Mouse (Mus musculus) embryonic facial prominence, embryonic 13.5 days (tissue): ENCODE data around the gene Wfdc21. TPM values are rescaled to one million over a fixed set of nuclear protein-coding genes. Genes with fewer than 3 reads are reported as not detected.

ENCODE experiments used
- ATAC-seq: fragments of 200-750 bp; cut with Nextera tagmentation; 2 replicates; pipeline ENCODE4 v1.8.0; 2017; ENCODE audit warnings: low read depth; ENCODE audit not compliant: insufficient number of reproducible peaks, insufficient read depth, low FRiP score, low TSS enrichment
- H3K27ac ChIP-seq: fragments of 300-500 bp; sonication (generic); 2 replicates; pipeline ENCODE4 v1.5.1; 2015; ENCODE audit warnings: moderate library complexity, mild to moderate bottlenecking, inconsistent platforms
- H3K27me3 ChIP-seq: fragments of 300-500 bp; sonication (generic); 2 replicates; pipeline ENCODE4 v1.6.1; 2015; ENCODE audit warnings: mild to moderate bottlenecking, inconsistent platforms
- H3K36me3 ChIP-seq: fragments of 300-500 bp; sonication (generic); 2 replicates; pipeline ENCODE4 v1.6.1; 2015; ENCODE audit warnings: mild to moderate bottlenecking, inconsistent platforms
- H3K4me1 ChIP-seq: fragments of 300-500 bp; sonication (generic); 2 replicates; pipeline ENCODE4 v1.6.1; 2015; ENCODE audit warnings: inconsistent platforms
- H3K4me2 ChIP-seq: fragments of 300-500 bp; sonication (generic); 2 replicates; pipeline ENCODE4 v1.6.1; 2015; ENCODE audit warnings: moderate library complexity, mild to moderate bottlenecking, inconsistent platforms
- H3K4me3 ChIP-seq: fragments of 300-500 bp; sonication (generic); 2 replicates; pipeline ENCODE4 v1.5.1; 2015; ENCODE audit warnings: mild to moderate bottlenecking, inconsistent platforms
- H3K9ac ChIP-seq: fragments of 300-500 bp; sonication (generic); 2 replicates; pipeline ENCODE4 v1.6.1; 2015; ENCODE audit warnings: mild to moderate bottlenecking, inconsistent platforms
- H3K9me3 ChIP-seq: fragments of 300-500 bp; sonication (generic); 2 replicates; pipeline ENCODE4 v1.6.1; 2016; ENCODE audit warnings: inconsistent platforms
- WGBS: fragments of 180-500 bp; shearing (Covaris S2); methylation state at CpG from one replicate; pipeline ENCODE4 v1.1.7; 2015; ENCODE audit warnings: mixed read lengths; 5-methylcytosine and 5-hydroxymethylcytosine counted together
- polyA plus RNA-seq: library from polyadenylated mRNA; unstranded; fragments of >200 nt; fragmentation: Nextera tagmentation; extraction: Ambion mirVana; gene quantifications from 2 replicates; pipeline ENCODE4 v1.2.1, GENCODE M21; 2015

Gene Wfdc21
- polyA plus RNA-seq = not detected in 2 replicates

GRCm38 (mm10) chr11:83746681-83747080, at the start of gene Wfdc21:
Gene Wfdc21, plus strand, starts transcription at chr11:83746940.
- Histone ChIP-seq H3K36me3 (no peaks in the 10 kb centered on the region), H3K4me1 (no peaks in the 10 kb centered on the region), H3K9me3 (no peaks in the 10 kb centered on the region), H3K4me2 (no peak within 1 kb of the TSS), H3K27ac (no peak within 1 kb of the TSS), H3K4me3 (no peak within 1 kb of the TSS), H3K27me3 (peaks cover 48% of the 10 kb centered on the region), H3K9ac (no peak within 1 kb of the TSS)
- WGBS = 78% methylated on average over 5 of the region's 5 CpGs
- no peak for ATAC-seq

GRCm38 (mm10) chr11:83703705-83704104, 43.0 kb upstream of the Wfdc21 start, which contains the start of gene Wfdc17:
Gene Wfdc17, plus strand, starts transcription at chr11:83703991.
- no peak within 1 kb of the TSS for H3K9ac ChIP-seq
- H3K27ac ChIP-seq = no peak within 1 kb of the TSS
- no peaks in the 10 kb centered on the region for H3K36me3 ChIP-seq
- WGBS = 59% methylated on average over 1 of the region's 1 CpGs
- no peaks in the 10 kb centered on the region for H3K9me3 ChIP-seq
- no peaks in the 10 kb centered on the region for H3K27me3 ChIP-seq
- H3K4me2 ChIP-seq = no peak within 1 kb of the TSS
- no peak for ATAC-seq
- no peak within 1 kb of the TSS for H3K4me3 ChIP-seq
- H3K4me1 ChIP-seq = no peaks in the 10 kb centered on the region

DNA sequence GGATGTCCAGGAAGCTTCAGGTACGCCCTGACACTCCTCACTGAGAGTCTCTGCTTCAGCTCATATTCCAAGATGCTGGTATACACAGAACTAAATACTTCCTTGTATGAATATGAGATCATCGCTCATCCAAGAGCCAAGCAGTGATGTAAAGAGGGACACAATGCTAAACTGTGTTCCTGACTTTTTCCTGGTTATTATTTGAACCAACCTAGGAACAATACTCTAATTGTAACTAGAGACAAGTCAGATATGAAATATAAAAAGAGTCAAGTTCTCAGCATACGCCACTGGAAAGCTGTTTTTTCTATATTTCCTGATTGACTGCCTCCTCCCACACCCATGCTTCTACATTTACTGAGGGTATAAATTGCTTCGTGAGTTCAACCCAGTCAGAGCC, 38.0 kb upstream of the Wfdc21 start, which contains the start of gene Wfdc18:
Wfdc18 (plus strand) TSS at position 301 of the 400 bp plus-strand sequence.
- no peak for ATAC-seq
- H3K9ac ChIP-seq = no peak within 1 kb of the TSS
- WGBS = 68% methylated on average over 4 of the region's 4 CpGs

GRCm38 (mm10) chr11:83709683-83710082, 37.1 kb upstream of the Wfdc21 start:
- Histone ChIP-seq H3K4me1 (no peaks in the 10 kb centered on the region), H3K4me3 (no peak overlapping the region), H3K27ac (no peak overlapping the region), H3K36me3 (no peaks in the 10 kb centered on the region), H3K4me2 (no peak overlapping the region), H3K27me3 (no peaks in the 10 kb centered on the region), H3K9ac (no peak overlapping the region), H3K9me3 (no peaks in the 10 kb centered on the region)
- WGBS = 89% methylated on average over 5 of the region's 5 CpGs
- no peak for ATAC-seq

More for the DNA sequence above, 38.0 kb upstream of the Wfdc21 start, which contains the start of gene Wfdc18:
- Histone ChIP-seq H3K27ac (no peak within 1 kb of the TSS), H3K4me1 (no peaks in the 10 kb centered on the region), H3K27me3 (no peaks in the 10 kb centered on the region), H3K4me3 (no peak within 1 kb of the TSS), H3K4me2 (no peak within 1 kb of the TSS), H3K36me3 (no peaks in the 10 kb centered on the region), H3K9me3 (no peaks in the 10 kb centered on the region)

GRCm38 (mm10) chr11:83712671-83713070, 34.1 kb upstream of the Wfdc21 start:
- Histone ChIP-seq H3K9me3 (no peaks in the 10 kb centered on the region), H3K27ac (no peak overlapping the region), H3K4me2 (no peak overlapping the region), H3K27me3 (no peaks in the 10 kb centered on the region), H3K9ac (no peak overlapping the region), H3K4me1 (no peaks in the 10 kb centered on the region), H3K36me3 (no peaks in the 10 kb centered on the region), H3K4me3 (no peak overlapping the region)
- ATAC-seq = no peak
- 83% methylated on average over 1 of the region's 1 CpGs for WGBS

- Histone ChIP-seq H3K27ac (no peak overlapping the region), H3K4me1 (no peaks in the 10 kb centered on the region), H3K4me2 (no peak overlapping the region), H3K27me3 (no peaks in the 10 kb centered on the region), H3K9ac (no peak overlapping the region), H3K36me3 (no peaks in the 10 kb centered on the region), H3K9me3 (no peaks in the 10 kb centered on the region), H3K4me3 (no peak overlapping the region)
- WGBS = 75% methylated on average over 2 of the region's 2 CpGs
- ATAC-seq = no peak
Observed at GRCm38 (mm10) chr11:83713925-83714324, 32.8 kb upstream of the Wfdc21 start.

- ATAC-seq = no peak
- H3K4me1 ChIP-seq = no peaks in the 10 kb centered on the region
- 86% methylated on average over 6 of the region's 6 CpGs for WGBS
- H3K4me3 ChIP-seq = no peak overlapping the region
- no peaks in the 10 kb centered on the region for H3K36me3 ChIP-seq
- no peaks in the 10 kb centered on the region for H3K9me3 ChIP-seq
- 0 out of 2 replicates have a peak, but pooled peaks cover 2% of the 10 kb centered on the region for H3K27me3 ChIP-seq
- H3K9ac ChIP-seq = no peak overlapping the region
- H3K27ac ChIP-seq = no peak overlapping the region
- H3K4me2 ChIP-seq = no peak overlapping the region
Observed at GRCm38 (mm10) chr11:83717042-83717665, 29.6 kb upstream of the Wfdc21 start.

DNA sequence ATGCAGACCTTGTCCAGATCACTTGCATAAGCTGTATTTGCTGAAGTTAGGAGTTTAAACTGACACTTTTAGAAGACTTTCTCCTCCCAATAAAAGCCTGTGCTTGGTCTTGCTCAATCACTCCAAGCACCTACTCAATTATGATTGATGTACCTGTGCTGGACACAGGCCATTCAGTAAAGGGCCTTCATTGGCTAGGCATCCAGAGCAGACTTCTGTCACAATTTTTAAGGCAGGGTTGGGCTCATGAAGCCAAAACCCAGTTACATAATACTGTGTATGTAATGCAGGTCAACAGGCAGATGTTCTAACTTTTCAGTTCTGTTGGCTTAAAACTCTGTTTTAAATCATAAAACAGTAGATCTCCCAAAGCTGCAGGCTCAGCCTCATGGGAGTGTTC, 26.0 kb upstream of the Wfdc21 start:
- Histone ChIP-seq H3K4me1 (no peaks in the 10 kb centered on the region), H3K4me3 (no peak overlapping the region), H3K36me3 (no peaks in the 10 kb centered on the region), H3K27me3 (0 out of 2 replicates have a peak, but pooled peaks cover 3% of the 10 kb centered on the region), H3K9ac (no peak overlapping the region), H3K27ac (no peak overlapping the region), H3K4me2 (no peak overlapping the region), H3K9me3 (no peaks in the 10 kb centered on the region)
- no peak for ATAC-seq

- Histone ChIP-seq H3K27me3 (no peaks in the 10 kb centered on the region), H3K36me3 (no peaks in the 10 kb centered on the region), H3K4me1 (no peaks in the 10 kb centered on the region), H3K9me3 (peaks cover 4% of the 10 kb centered on the region; the same call in 1 of the 2 replicates), H3K9ac (no peak overlapping the region), H3K4me2 (no peak overlapping the region), H3K4me3 (no peak overlapping the region), H3K27ac (no peak overlapping the region)
- no peak for ATAC-seq
- WGBS = 61% methylated on average over 3 of the region's 3 CpGs
Observed at GRCm38 (mm10) chr11:83728757-83729432, 17.8 kb upstream of the Wfdc21 start.

GRCm38 (mm10) chr11:83731116-83731515, 15.6 kb upstream of the Wfdc21 start:
- no peaks in the 10 kb centered on the region for H3K4me1 ChIP-seq
- no peak overlapping the region for H3K27ac ChIP-seq
- no peak for ATAC-seq
- no peaks in the 10 kb centered on the region for H3K27me3 ChIP-seq
- no peaks in the 10 kb centered on the region for H3K36me3 ChIP-seq
- H3K4me3 ChIP-seq = no peak overlapping the region
- no peak overlapping the region for H3K9ac ChIP-seq
- WGBS = 79% methylated on average over 1 of the region's 1 CpGs
- peaks cover 5% of the 10 kb centered on the region; the same call in 1 of the 2 replicates for H3K9me3 ChIP-seq
- no peak overlapping the region for H3K4me2 ChIP-seq

DNA sequence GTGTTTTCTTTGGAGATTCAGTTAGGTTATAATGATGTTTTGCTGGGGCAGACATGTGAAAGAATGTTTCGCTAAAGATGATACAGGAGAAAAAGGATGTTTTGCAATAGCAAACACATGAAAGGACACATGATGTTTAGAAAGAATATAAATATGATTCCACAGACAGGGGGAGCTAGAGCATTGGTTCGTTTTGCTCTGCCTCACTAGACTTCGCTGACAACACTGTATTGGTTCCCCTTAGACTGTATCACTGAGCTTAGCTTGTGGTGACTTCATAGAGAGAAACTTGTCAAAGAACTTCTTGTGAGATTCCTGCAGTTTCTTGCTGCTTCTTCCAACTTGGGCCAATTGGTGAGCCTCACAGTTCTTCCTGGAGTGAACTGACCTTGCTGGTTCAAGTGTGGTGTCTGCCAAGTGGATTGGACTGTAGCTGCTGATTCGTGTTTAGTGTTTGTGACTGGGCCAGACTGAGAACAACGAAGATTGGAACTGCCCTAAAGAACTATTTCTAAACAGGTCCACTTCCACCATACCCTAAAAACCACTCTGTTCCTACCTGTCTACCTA, 13.6 kb upstream of the Wfdc21 start:
- Histone ChIP-seq H3K27me3 (no peaks in the 10 kb centered on the region), H3K9ac (no peak overlapping the region), H3K4me2 (no peak overlapping the region), H3K4me3 (no peak overlapping the region), H3K4me1 (no peaks in the 10 kb centered on the region), H3K36me3 (no peaks in the 10 kb centered on the region), H3K9me3 (peaks cover 5% of the 10 kb centered on the region; the same call in 1 of the 2 replicates), H3K27ac (no peak overlapping the region)
- 73% methylated on average over 5 of the region's 5 CpGs for WGBS
- ATAC-seq = no peak

GRCm38 (mm10) chr11:83734215-83734614, 12.5 kb upstream of the Wfdc21 start:
- peaks cover 5% of the 10 kb centered on the region; the same call in 1 of the 2 replicates for H3K9me3 ChIP-seq
- H3K27ac ChIP-seq = no peak overlapping the region
- H3K4me3 ChIP-seq = no peak overlapping the region
- H3K4me2 ChIP-seq = no peak overlapping the region
- no peaks in the 10 kb centered on the region for H3K4me1 ChIP-seq
- ATAC-seq = no peak
- H3K36me3 ChIP-seq = no peaks in the 10 kb centered on the region
- H3K9ac ChIP-seq = no peak overlapping the region
- 77% methylated on average over 1 of the region's 1 CpGs for WGBS
- H3K27me3 ChIP-seq = no peaks in the 10 kb centered on the region
